Mouse (Mus musculus) MEL (cell line): ENCODE data around the gene Arsg. TPM values are rescaled to one million over a fixed set of nuclear protein-coding genes. Genes with fewer than 3 reads are reported as not detected.

Experiments
- DNase-seq: peaks from one replicate; pipeline ENCODE4 v3.0.0; 2011; ENCODE audit warnings: low read depth, low spot score
- H3K27ac ChIP-seq: 2 replicates; pipeline ENCODE4 v1.5.1; 2012; ENCODE audit warnings: low read depth, mild to moderate bottlenecking, control low read depth, low read length, moderate library complexity; ENCODE audit not compliant: control insufficient read depth
- H3K27me3 ChIP-seq, 2 experiments: fragments of 150-350 bp in 1 of 2; sonication (generic) in 1 of 2; 2 replicates each; pipeline ENCODE4 v1.6.1; 2012; ENCODE audit warnings: low read length in 2 of 2, mild to moderate bottlenecking in 2 of 2, improper control_type of control experiment in 1 of 2, moderate library complexity in 1 of 2; ENCODE audit not compliant: insufficient read depth in 2 of 2, control insufficient read depth in 1 of 2
- H3K36me3 ChIP-seq, 2 experiments: 2 replicates each; pipeline ENCODE4 v1.6.1; 2012 to 2014; ENCODE audit warnings: low read length in 2 of 2, improper control_type of control experiment in 1 of 2, inconsistent platforms in 1 of 2, mild to moderate bottlenecking in 1 of 2; ENCODE audit not compliant: insufficient read depth in 2 of 2, control insufficient read depth in 1 of 2
- H3K4me1 ChIP-seq, 2 experiments: fragments of 150-350 bp in 1 of 2; sonication (generic) in 1 of 2; 2 replicates each; pipeline ENCODE4 v1.6.1; 2012; ENCODE audit warnings: low read length in 2 of 2, improper control_type of control experiment in 1 of 2, mild to moderate bottlenecking in 1 of 2; ENCODE audit not compliant: insufficient read depth in 2 of 2, control insufficient read depth in 1 of 2
- H3K4me3 ChIP-seq, 2 experiments: fragments of 150-350 bp in 1 of 2; sonication (generic) in 1 of 2; 2 replicates each; pipeline ENCODE4 v1.5.1; 2012; ENCODE audit warnings: low read depth in 2 of 2, low read length in 2 of 2, mild to moderate bottlenecking in 2 of 2, moderate library complexity in 2 of 2, control low read depth in 1 of 2, improper control_type of control experiment in 1 of 2; ENCODE audit not compliant: control insufficient read depth in 1 of 2, insufficient read depth in 1 of 2
- H3K79me2 ChIP-seq: 2 replicates; pipeline ENCODE4 v1.6.1; 2012; ENCODE audit warnings: mild to moderate bottlenecking, low read length, moderate library complexity; ENCODE audit not compliant: control insufficient read depth, poor library complexity, insufficient read depth
- H3K9ac ChIP-seq: 2 replicates; pipeline ENCODE4 v1.6.1; 2012; ENCODE audit warnings: low read depth, mild to moderate bottlenecking, control low read depth, low read length, moderate library complexity; ENCODE audit not compliant: control insufficient read depth, poor library complexity, severe bottlenecking
- H3K9me3 ChIP-seq: fragments of 150-350 bp; sonication (generic); replicated peaks from 2 replicates; pipeline ENCODE4 v1.6.1; 2012; ENCODE audit warnings: mild to moderate bottlenecking, low read length, improper control_type of control experiment, moderate library complexity; ENCODE audit not compliant: insufficient read depth
- BHLHE40 ChIP-seq: IDR thresholded peaks from 2 replicates; pipeline ENCODE4 v1.6.1; 2012; ENCODE audit warnings: low read depth, mild to moderate bottlenecking, inconsistent platforms, low read length, improper control_type of control experiment, borderline replicate concordance
- CHD2 ChIP-seq: IDR thresholded peaks from 2 replicates; pipeline ENCODE4 v1.6.1; 2011; ENCODE audit warnings: low read length, improper control_type of control experiment
- ELF1 ChIP-seq: IDR thresholded peaks from 2 replicates; pipeline ENCODE4 v1.6.1; 2014; ENCODE audit warnings: low read depth, mild to moderate bottlenecking, inconsistent platforms, low read length, improper control_type of control experiment, moderate library complexity
- ETS1 ChIP-seq: IDR thresholded peaks from 2 replicates; pipeline ENCODE4 v1.6.1; 2012; ENCODE audit warnings: low read depth, mild to moderate bottlenecking, inconsistent platforms, low read length, improper control_type of control experiment, moderate library complexity
- GABPA ChIP-seq: IDR thresholded peaks from 2 replicates; pipeline ENCODE4 v1.6.1; 2012; ENCODE audit warnings: low read depth, mild to moderate bottlenecking, inconsistent platforms, low read length, improper control_type of control experiment, moderate library complexity
- HCFC1 ChIP-seq: IDR thresholded peaks from 2 replicates; pipeline ENCODE4 v1.6.1; 2012; ENCODE audit warnings: low read depth, mild to moderate bottlenecking, inconsistent platforms, low read length, improper control_type of control experiment, moderate library complexity
- MEF2A ChIP-seq: IDR thresholded peaks from 2 replicates; pipeline ENCODE4 v1.6.1; 2014; ENCODE audit warnings: low read depth, mild to moderate bottlenecking, inconsistent platforms, low read length, improper control_type of control experiment; ENCODE audit not compliant: poor library complexity, insufficient replicate concordance, severe bottlenecking; ENCODE audit errors: extremely low read depth
- MYB ChIP-seq: IDR thresholded peaks from 2 replicates; pipeline ENCODE4 v1.6.1; 2011; ENCODE audit warnings: mild to moderate bottlenecking, low read depth, low read length, improper control_type of control experiment
- MYC ChIP-seq: IDR thresholded peaks from 2 replicates; pipeline ENCODE4 v1.6.1; 2011; ENCODE audit warnings: low read depth, mild to moderate bottlenecking, low read length, improper control_type of control experiment, moderate library complexity
- NELFE ChIP-seq: IDR thresholded peaks from 2 replicates; pipeline ENCODE4 v1.6.1; 2011; ENCODE audit warnings: low read depth, low read length, improper control_type of control experiment
- POLR2AphosphoS2 ChIP-seq: IDR thresholded peaks from 2 replicates; pipeline ENCODE4 v1.6.1; 2011; ENCODE audit warnings: low read length, improper control_type of control experiment
- RAD21 ChIP-seq: IDR thresholded peaks from 2 replicates; pipeline ENCODE4 v1.6.1; 2011; ENCODE audit warnings: mild to moderate bottlenecking, low read depth, low read length, improper control_type of control experiment
- RCOR1 ChIP-seq: IDR thresholded peaks from 2 replicates; pipeline ENCODE4 v1.6.1; 2012; ENCODE audit warnings: low read depth, mild to moderate bottlenecking, inconsistent platforms, low read length, improper control_type of control experiment
- TBP ChIP-seq: IDR thresholded peaks from 2 replicates; pipeline ENCODE4 v1.8.0; 2011; ENCODE audit warnings: low read depth, low read length, improper control_type of control experiment
- USF1 ChIP-seq: IDR thresholded peaks from 2 replicates; pipeline ENCODE4 v1.6.1; 2014; ENCODE audit warnings: low read depth, mild to moderate bottlenecking, inconsistent platforms, low read length, improper control_type of control experiment, moderate library complexity
- ZC3H11A ChIP-seq: IDR thresholded peaks from 2 replicates; pipeline ENCODE4 v1.6.1; 2012; ENCODE audit warnings: low read depth, mild to moderate bottlenecking, inconsistent platforms, low read length, improper control_type of control experiment
- ZKSCAN1 ChIP-seq: IDR thresholded peaks from 2 replicates; pipeline ENCODE4 v1.6.1; 2012; ENCODE audit warnings: low read depth, mild to moderate bottlenecking, inconsistent platforms, low read length, improper control_type of control experiment, moderate library complexity
- polyA plus RNA-seq, 2 experiments: library from polyadenylated mRNA; stranded (reverse) in 1 of 2; unstranded in 1 of 2; fragments of >175 nt in 1 of 2; fragments of >200 nt in 1 of 2; gene quantifications; 2 replicates each; pipeline versions ENCODE4 v1.2.1 to v1.2.4; 2012; ENCODE audit warnings: low replicate concordance in 2 of 2, low read depth in 1 of 2; ENCODE audit not compliant: insufficient read length in 2 of 2, insufficient read depth in 1 of 2, missing spikeins in 1 of 2
- total RNA-seq: library from RNA; depleted of rRNA; stranded (reverse); fragments of 300-350 nt; gene quantifications from 2 replicates; pipeline ENCODE4 v1.2.3, GENCODE M21; 2012

Gene Arsg
- total and polyA plus RNA-seq, 3 experiments = 3.9 to 5.2 TPM; not detected in 1

DNA sequence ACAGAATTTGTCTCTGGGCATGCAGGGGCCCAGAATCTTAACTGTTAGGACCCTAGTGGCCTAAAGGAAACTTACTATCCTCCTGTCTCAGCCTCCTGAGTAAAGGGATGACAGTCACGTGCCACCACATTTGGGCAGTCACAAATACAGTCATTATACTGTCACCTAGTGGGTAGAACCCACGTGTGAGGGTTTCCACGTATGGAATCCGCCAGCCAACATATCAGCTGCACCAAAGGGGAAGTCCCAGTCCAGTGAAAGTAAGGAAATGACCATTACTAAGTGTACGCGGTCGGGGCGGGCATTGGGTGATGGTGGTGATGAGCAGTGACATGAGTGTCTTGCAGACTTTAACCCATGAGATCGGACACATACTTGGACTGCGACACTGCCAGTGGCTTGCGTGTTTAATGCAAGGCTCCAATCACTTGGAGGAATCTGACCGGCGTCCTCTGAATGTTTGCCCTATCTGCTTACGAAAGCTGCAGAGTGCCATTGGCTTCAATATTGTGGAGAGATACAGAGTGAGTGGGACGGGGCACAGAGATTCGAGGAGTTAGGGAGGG lies 38.9 kb upstream of the Arsg start:
- H3K27ac ChIP-seq = no peak overlapping the region
- no peak overlapping the region for H3K4me3 ChIP-seq
- H3K36me3 ChIP-seq = peaks cover 1 to 5% of the 10 kb centered on the region in 2 experiments
- no peaks in the 10 kb centered on the region for H3K27me3 ChIP-seq
- H3K79me2 ChIP-seq = no peaks in the 10 kb centered on the region
- peaks cover 0 to 3% of the 10 kb centered on the region in 2 experiments; a peak in 2 of 4 replicates for H3K4me1 ChIP-seq
- DNase-seq = no peak
- H3K9me3 ChIP-seq = no peaks in the 10 kb centered on the region
- no peak overlapping the region for H3K9ac ChIP-seq
- TF ChIP-seq USF1 (no peak), MYB (no peak), HCFC1 (no peak), NELFE (no peak), MYC (no peak), ZC3H11A (no peak), CHD2 (no peak), BHLHE40 (no peak), MEF2A (no peak), ZKSCAN1 (no peak), ETS1 (no peak), TBP (no peak), RAD21 (no peak; the same call in 1 of the 2 replicates), ELF1 (no peak)

DNA sequence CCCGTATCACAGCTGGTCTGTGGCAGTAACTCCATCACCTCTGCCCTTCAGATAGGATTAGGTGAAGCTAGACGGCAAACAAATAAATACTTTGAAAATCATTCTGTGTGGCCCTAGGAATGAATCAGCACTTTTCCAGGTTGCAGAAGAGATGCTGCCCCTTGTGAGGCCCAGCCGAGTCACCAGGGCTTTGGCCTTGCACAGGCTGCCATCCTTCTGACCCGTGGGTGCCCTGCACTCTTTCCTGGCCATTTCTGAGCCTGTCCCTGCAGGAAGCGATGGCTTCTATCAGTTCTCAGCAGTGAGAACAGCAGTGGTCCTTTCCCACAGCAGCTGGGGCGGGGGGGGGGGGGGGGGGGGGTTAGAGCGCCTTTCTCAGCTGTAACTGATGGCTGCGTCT lies 36.3 kb upstream of the Arsg start:
- H3K4me1 ChIP-seq = peaks cover under 1 to 7% of the 10 kb centered on the region in 2 experiments; a peak in 3 of 4 replicates
- TF ChIP-seq TBP = no peak
- TF ChIP-seq BHLHE40 = no peak
- no peak for TF ChIP-seq RCOR1
- TF ChIP-seq POLR2AphosphoS2 = no peak
- no peak for TF ChIP-seq ELF1
- TF ChIP-seq GABPA = no peak

More for the DNA sequence above, 36.3 kb upstream of the Arsg start:
- Histone ChIP-seq H3K27ac (no peak overlapping the region), H3K36me3 (peaks cover 0 to 8% of the 10 kb centered on the region in 2 experiments; a peak in 1 of 4 replicates), H3K9me3 (no peaks in the 10 kb centered on the region), H3K4me3 (no peak overlapping the region), H3K27me3 (no peaks in the 10 kb centered on the region), H3K79me2 (peaks cover 2% of the 10 kb centered on the region; the same call in 1 of the 2 replicates), H3K9ac (no peak overlapping the region)
- no peak for DNase-seq
